Mouse (Mus musculus) midbrain, postnatal 0 days (tissue): ENCODE measurements at regions not wholly inside any gene's neighbourhood (a gene's known extent, or its start where the extent isn't known, plus 50 kb on each side); places are given as distances from the start of the nearest gene placed in this dataset.

ENCODE experiments used
- ATAC-seq: fragments of 200-750 bp; cut with Nextera tagmentation; 2 replicates; pipeline ENCODE4 v1.8.0; 2017; ENCODE audit warnings: moderate number of reproducible peaks, mild to moderate bottlenecking, moderate TSS enrichment, moderate library complexity; ENCODE audit not compliant: low FRiP score
- DNase-seq: peaks from one replicate; pipeline ENCODE4 v3.0.0-alpha.2; 2015; ENCODE audit warnings: low spot score
- H3K27ac ChIP-seq: fragments of 300-500 bp; sonication (generic); 2 replicates; pipeline ENCODE4 v1.5.1; 2014; ENCODE audit warnings: low read depth, mild to moderate bottlenecking, low read length, mixed read lengths
- H3K27me3 ChIP-seq: fragments of 300-500 bp; sonication (generic); 2 replicates; pipeline ENCODE4 v1.6.1; 2014; ENCODE audit warnings: low read length, control low read depth, mixed read lengths; ENCODE audit not compliant: insufficient read depth
- H3K36me3 ChIP-seq: fragments of 300-500 bp; sonication (generic); 2 replicates; pipeline ENCODE4 v1.6.1; 2014; ENCODE audit warnings: low read length, control low read depth, mixed read lengths; ENCODE audit not compliant: insufficient read depth
- H3K4me1 ChIP-seq: fragments of 300-500 bp; sonication (generic); 2 replicates; pipeline ENCODE4 v1.6.1; 2014; ENCODE audit warnings: mild to moderate bottlenecking, control low read depth, antibody characterized with exemption, low read length, mixed read lengths; ENCODE audit not compliant: insufficient read depth
- H3K4me2 ChIP-seq: fragments of 300-500 bp; sonication (generic); 2 replicates; pipeline ENCODE4 v1.6.1; 2014; ENCODE audit warnings: low read depth, mild to moderate bottlenecking, low read length, mixed read lengths; ENCODE audit not compliant: poor library complexity, severe bottlenecking
- H3K4me3 ChIP-seq: fragments of 300-500 bp; sonication (generic); 2 replicates; pipeline ENCODE4 v1.5.1; 2014; ENCODE audit warnings: low read depth, mild to moderate bottlenecking, low read length, moderate library complexity
- H3K9ac ChIP-seq: fragments of 300-500 bp; sonication (generic); replicated peaks from 2 replicates; pipeline ENCODE4 v1.6.1; 2014; ENCODE audit warnings: mild to moderate bottlenecking, low read length, moderate library complexity, mixed read lengths; ENCODE audit not compliant: poor library complexity, severe bottlenecking
- H3K9me3 ChIP-seq: fragments of 300-500 bp; sonication (generic); 2 replicates; pipeline ENCODE4 v1.6.1; 2016; ENCODE audit warnings: low read length, control low read depth
- CTCF ChIP-seq: IDR thresholded peaks from 2 replicates; pipeline ENCODE4 v1.5.1; 2016; ENCODE audit warnings: antibody characterized with exemption, mild to moderate bottlenecking
- WGBS: fragments of 180-500 bp; shearing (Covaris S2); extraction: QIAGEN DNeasy Blood & Tissue Kit; methylation state at CpG from one replicate; pipeline ENCODE4 v1.1.7; 2014; 5-methylcytosine and 5-hydroxymethylcytosine counted together

DNA sequence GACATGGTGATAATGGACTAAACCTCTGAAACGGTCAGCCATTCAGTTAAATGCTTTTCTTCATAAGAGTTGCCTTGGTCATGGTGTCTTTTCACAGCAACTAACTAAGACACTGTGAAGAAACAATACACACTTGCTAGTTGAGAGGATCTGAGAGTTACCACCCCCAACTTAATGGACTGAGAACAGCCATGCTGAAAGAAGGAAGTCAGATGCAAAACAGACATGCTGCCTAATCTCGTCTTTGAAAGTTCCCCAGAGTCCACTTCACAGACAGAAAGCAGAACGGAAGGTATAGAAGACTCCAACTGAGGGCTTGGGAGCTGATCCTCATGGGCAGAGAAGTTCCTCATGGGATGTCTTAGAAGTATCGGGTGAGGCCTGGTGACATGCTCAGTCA lies 111.8 kb upstream of the Pmepa1 start:
- DNase-seq (no peak), ATAC-seq (no peak)
- Histone ChIP-seq H3K4me3 (no peak overlapping the region), H3K36me3 (no peaks in the 10 kb centered on the region), H3K27ac (no peak overlapping the region), H3K4me2 (no peak overlapping the region), H3K9me3 (no peaks in the 10 kb centered on the region), H3K27me3 (no peaks in the 10 kb centered on the region), H3K4me1 (no peaks in the 10 kb centered on the region), H3K9ac (no peak overlapping the region)
- 70% methylated on average over 4 of the region's 4 CpGs for WGBS
- no peak for TF ChIP-seq CTCF

DNA sequence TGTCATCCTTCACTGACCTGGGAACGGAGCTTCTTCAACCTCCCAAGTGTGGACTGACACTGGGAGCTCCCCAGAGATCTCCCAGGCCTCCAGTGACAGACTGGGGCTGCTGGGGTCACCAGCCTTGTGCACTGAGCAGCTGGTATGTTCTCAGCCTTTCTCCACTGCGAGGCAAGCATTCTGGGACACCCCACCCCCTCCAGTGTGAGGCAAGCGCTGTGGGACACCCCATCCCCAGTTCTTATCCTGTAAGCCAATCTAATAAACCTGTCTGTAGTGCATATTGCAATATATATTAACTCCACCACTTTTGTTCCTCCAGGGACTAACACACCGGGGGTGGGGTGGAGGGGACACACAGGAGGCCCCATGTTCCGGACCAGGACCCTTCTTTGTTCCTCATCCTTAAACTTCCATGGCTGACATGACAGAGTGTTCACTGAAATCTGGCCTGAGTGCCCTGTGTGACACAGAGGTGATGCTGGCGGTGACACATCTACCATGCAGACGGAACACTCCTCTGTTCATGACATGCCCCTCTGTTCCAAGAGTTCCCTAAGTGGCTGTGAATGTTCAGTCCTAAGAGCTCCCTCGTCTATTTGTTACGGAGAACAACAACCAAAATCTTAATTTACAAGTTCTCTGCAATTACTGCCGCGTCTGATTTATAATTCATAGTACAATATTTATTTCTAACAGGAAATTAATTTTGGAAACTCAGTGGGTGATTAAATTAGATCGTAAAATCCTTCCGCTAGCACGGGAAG lies 116.4 kb upstream of the Pmepa1 start:
- no peak for TF ChIP-seq CTCF
- Histone ChIP-seq H3K4me3 (no peak overlapping the region), H3K4me1 (no peaks in the 10 kb centered on the region), H3K36me3 (no peaks in the 10 kb centered on the region), H3K9ac (no peak overlapping the region), H3K27me3 (no peaks in the 10 kb centered on the region), H3K27ac (no peak overlapping the region), H3K4me2 (no peak overlapping the region), H3K9me3 (no peaks in the 10 kb centered on the region)
- DNase-seq, result no peak
- WGBS, result 86% methylated on average over 14 of the region's 14 CpGs
- ATAC-seq, result no peak

DNA sequence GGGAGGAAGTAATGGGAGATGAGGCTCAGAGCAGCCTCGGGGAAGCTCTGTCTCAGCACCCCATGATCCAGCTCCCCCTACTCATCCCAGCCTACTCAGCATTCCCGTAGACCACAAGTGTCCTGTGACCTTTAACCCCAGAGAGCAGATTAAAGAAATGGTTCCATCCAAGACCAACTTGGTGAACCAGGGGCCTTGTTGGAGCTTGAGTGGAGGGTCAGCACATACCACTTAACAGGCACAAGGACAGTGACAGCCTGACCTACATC lies 116.9 kb upstream of the Pmepa1 start:
- no peak for ATAC-seq
- H3K27ac ChIP-seq, result no peak overlapping the region

DNA sequence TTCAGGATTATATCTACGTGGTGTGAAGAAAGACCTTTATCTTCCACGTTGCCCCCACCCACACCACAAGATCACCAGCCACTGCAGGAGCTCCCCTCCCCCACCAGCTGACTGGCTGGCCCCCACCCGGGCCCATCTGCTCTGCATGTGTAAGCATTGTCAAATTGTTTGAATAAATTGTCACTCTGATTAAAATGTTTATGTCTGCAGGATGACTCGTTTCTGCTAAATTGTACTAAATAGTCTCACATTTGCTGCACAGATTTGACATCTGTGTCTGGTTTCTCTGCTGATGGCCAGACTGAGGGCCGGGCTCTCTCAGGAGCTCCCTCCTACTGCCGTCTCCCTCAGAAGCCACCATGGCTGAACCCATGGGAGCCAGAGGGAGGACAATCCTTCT lies 119.2 kb upstream of the Pmepa1 start:
- Histone ChIP-seq H3K9ac (no peak overlapping the region), H3K27ac (no peak overlapping the region), H3K36me3 (no peaks in the 10 kb centered on the region), H3K9me3 (no peaks in the 10 kb centered on the region), H3K4me3 (no peak overlapping the region), H3K4me2 (no peak overlapping the region), H3K27me3 (no peaks in the 10 kb centered on the region), H3K4me1 (no peaks in the 10 kb centered on the region)
- ATAC-seq (no peak), DNase-seq (no peak)
- no peak for TF ChIP-seq CTCF
- 45% methylated on average over 6 of the region's 6 CpGs for WGBS

More for the DNA sequence above, 116.9 kb upstream of the Pmepa1 start:
- no peak overlapping the region for H3K4me3 ChIP-seq
- H3K9ac ChIP-seq, result no peak overlapping the region
- TF ChIP-seq CTCF, result no peak
- no peaks in the 10 kb centered on the region for H3K4me1 ChIP-seq
- DNase-seq, result no peak
- 48% methylated on average over 2 of the region's 2 CpGs for WGBS
- H3K36me3 ChIP-seq, result no peaks in the 10 kb centered on the region
- no peak overlapping the region for H3K4me2 ChIP-seq
- no peaks in the 10 kb centered on the region for H3K9me3 ChIP-seq
- H3K27me3 ChIP-seq, result no peaks in the 10 kb centered on the region

DNA sequence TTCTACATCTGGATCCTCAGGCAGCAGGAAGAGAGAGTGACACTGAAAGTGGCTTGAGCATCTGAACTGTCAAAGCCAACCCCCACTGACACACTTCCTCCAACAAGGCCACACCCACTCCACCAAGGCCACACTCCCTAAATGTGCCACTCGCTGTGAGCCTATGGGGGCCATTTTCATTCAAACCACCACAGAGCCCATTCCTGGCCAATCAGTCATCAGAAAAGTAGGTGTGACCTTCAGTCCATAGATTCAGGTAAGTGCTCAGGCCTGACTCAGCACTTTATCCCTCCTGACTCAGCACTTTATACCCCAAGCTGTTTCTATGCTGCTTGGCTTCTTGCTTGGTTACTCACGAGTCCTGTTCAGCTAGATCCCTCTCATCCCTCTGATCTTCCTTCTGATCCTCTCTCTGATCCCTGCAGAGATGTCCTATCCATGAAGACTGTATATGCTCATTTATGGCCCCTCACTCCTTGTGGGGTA lies 121.6 kb upstream of the Pmepa1 start:
- no peaks in the 10 kb centered on the region for H3K36me3 ChIP-seq
- H3K4me1 ChIP-seq, result no peaks in the 10 kb centered on the region
- DNase-seq, result no peak
- H3K27ac ChIP-seq, result no peak overlapping the region
- no peak for TF ChIP-seq CTCF
- 93% methylated on average over 2 of the region's 2 CpGs for WGBS
- no peak for ATAC-seq
- no peak overlapping the region for H3K4me3 ChIP-seq
- H3K4me2 ChIP-seq, result no peak overlapping the region
- H3K27me3 ChIP-seq, result no peaks in the 10 kb centered on the region
- H3K9me3 ChIP-seq, result no peaks in the 10 kb centered on the region
- H3K9ac ChIP-seq, result no peak overlapping the region

DNA sequence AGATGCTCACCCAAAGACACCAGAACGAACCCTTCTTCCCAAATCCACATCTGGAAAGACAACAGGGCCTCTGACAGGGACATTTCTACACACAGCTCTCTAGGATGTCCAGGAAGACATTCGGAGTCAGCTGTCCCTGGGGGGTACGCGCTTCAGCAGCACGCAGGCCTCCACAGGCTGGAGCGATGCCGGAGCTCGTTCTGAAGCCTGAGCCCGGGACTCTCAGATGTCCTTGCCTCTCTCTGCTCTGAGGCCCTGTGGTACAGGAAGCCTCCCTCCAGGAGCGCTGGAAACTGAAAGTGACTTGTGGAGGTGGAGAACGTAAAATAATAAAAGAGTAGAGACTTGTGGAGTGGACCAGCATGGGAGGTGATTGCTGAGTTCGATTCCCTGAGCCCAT lies 116.8 kb upstream of the 1700021F07Rik start:
- WGBS, result 73% methylated on average over 12 of the region's 12 CpGs
- TF ChIP-seq CTCF, result no peak
- no peak for ATAC-seq

More for the DNA sequence above, 116.8 kb upstream of the 1700021F07Rik start:
- H3K4me2 ChIP-seq, result no peak overlapping the region
- no peak overlapping the region for H3K9ac ChIP-seq
- H3K9me3 ChIP-seq, result no peaks in the 10 kb centered on the region
- H3K27me3 ChIP-seq, result no peaks in the 10 kb centered on the region
- no peak overlapping the region for H3K4me3 ChIP-seq
- H3K27ac ChIP-seq, result no peak overlapping the region
- DNase-seq, result no peak
- H3K36me3 ChIP-seq, result no peaks in the 10 kb centered on the region
- H3K4me1 ChIP-seq, result peaks cover 7% of the 10 kb centered on the region
